Mouse (Mus musculus): ENCODE results near the gene Naa25.
"Not testable (repeated sequence)": the region's sequence is repeated elsewhere in the genome, so short reads cannot be mapped to it uniquely, and the experiment has no call there.

Naa25 gene

GRCm38 (mm10) chr5:121397187-121398145 lies at the start of gene Naa25:
Gene Naa25, plus strand, starts transcription at chr5:121397936.
- peak; percentile 99 for DNase-seq

- DNase-seq = no peak
These were observed 38.5 kb upstream of the Naa25 start for GRCm38 (mm10) chr5:121359229-121359628.

GRCm38 (mm10) chr5:121361696-121362095 lies 36.0 kb upstream of the Naa25 start:
- no peak for DNase-seq

- no peak for DNase-seq
These were observed 34.3 kb upstream of the Naa25 start for GRCm38 (mm10) chr5:121363441-121363840.

- no peak for DNase-seq
These were observed 31.1 kb upstream of the Naa25 start for GRCm38 (mm10) chr5:121366449-121367225.

GRCm38 (mm10) chr5:121367255-121367654 lies 30.5 kb upstream of the Naa25 start:
- DNase-seq = no peak

GRCm38 (mm10) chr5:121371712-121372111 lies 26.0 kb upstream of the Naa25 start:
- DNase-seq = no peak

- DNase-seq = peak; percentile 85
These were observed 22.9 kb upstream of the Naa25 start for GRCm38 (mm10) chr5:121374790-121375189.

- DNase-seq = not testable (repeated sequence)
These were observed 20.8 kb upstream of the Naa25 start for GRCm38 (mm10) chr5:121376972-121377371.

GRCm38 (mm10) chr5:121378678-121379256 lies 19.0 kb upstream of the Naa25 start:
- no peak for DNase-seq

GRCm38 (mm10) chr5:121380692-121381091 lies 17.0 kb upstream of the Naa25 start:
- no peak for DNase-seq

- peak; percentile 94 for DNase-seq
These were observed 13.6 kb upstream of the Naa25 start for GRCm38 (mm10) chr5:121383857-121384756.

GRCm38 (mm10) chr5:121384757-121385460 lies 12.8 kb upstream of the Naa25 start:
- DNase-seq = peak; percentile 97

- peak; percentile 100 for DNase-seq
These were observed 12.1 kb upstream of the Naa25 start, which contains the start of gene Trafd1 for GRCm38 (mm10) chr5:121385461-121386119. Gene Trafd1, minus strand, starts transcription at chr5:121385632.

GRCm38 (mm10) chr5:121386120-121386909 lies 11.4 kb upstream of the Naa25 start:
- DNase-seq = peak; percentile 94

GRCm38 (mm10) chr5:121387126-121387525 lies 10.6 kb upstream of the Naa25 start:
- peak; percentile 96 for DNase-seq

- DNase-seq = peak; percentile 96
These were observed 8.6 kb upstream of the Naa25 start for GRCm38 (mm10) chr5:121389106-121389505.

- DNase-seq = no peak
These were observed 8.0 kb upstream of the Naa25 start for GRCm38 (mm10) chr5:121389691-121390090.

GRCm38 (mm10) chr5:121392667-121393380 lies 4.9 kb upstream of the Naa25 start:
- DNase-seq = no peak
